In genomic region chr10:94230172-94230981, GRCm38 (mm10) we compare ENCODE assay signal across 8 mouse cellular contexts. TPM values are rescaled to one million over a fixed set of nuclear protein-coding genes. Genes with fewer than 3 reads are reported as not detected.
DNase-seq lines count a peak whose midpoint lies in the region; ATAC-seq lines count a peak whose summit lies in the region.

No protein-coding gene starts in this region.

- no peak overlapping the region for H3K9ac ChIP-seq in forebrain, embryonic 15.5 days (replicated peaks)
- no peak overlapping the region for H3K9ac ChIP-seq in kidney, embryonic 14.5 days (ENCODE audit: low read depth, low read length)

- ATAC-seq in forebrain, embryonic 15.5 days (replicated peaks), result peak; percentile 81
- no peak for ATAC-seq in megakaryocyte-erythroid progenitor cell, adult 5-6 weeks (replicated peaks; ENCODE audit: low FRiP score, low TSS enrichment, poor library complexity, severe bottlenecking)
- ATAC-seq in kidney, embryonic 14.5 days (ENCODE audit: low FRiP score, low TSS enrichment), result no peak

- peak overlapping the region; percentile 39 for H3K4me2 ChIP-seq in forebrain, embryonic 15.5 days (replicated peaks)
- H3K4me2 ChIP-seq in kidney, embryonic 14.5 days (replicated peaks; ENCODE audit: low read depth, low read length), result no peak overlapping the region

- H3K27ac ChIP-seq in forebrain, embryonic 15.5 days (replicated peaks), result peak overlapping the region; percentile 59
- no peak overlapping the region for H3K27ac ChIP-seq in kidney, embryonic 14.5 days (ENCODE audit: low read depth, low read length)

- peaks cover 13% of the 10 kb centered on the region for H3K4me1 ChIP-seq in forebrain, embryonic 15.5 days
- H3K4me1 ChIP-seq in kidney, embryonic 14.5 days (ENCODE audit: control insufficient read depth, insufficient read depth, low read length), result no peaks in the 10 kb centered on the region

- H3K27me3 ChIP-seq in forebrain, embryonic 15.5 days, result no peaks in the 10 kb centered on the region
- H3K27me3 ChIP-seq in kidney, embryonic 14.5 days (ENCODE audit: control insufficient read depth, insufficient read depth, low read length), result no peaks in the 10 kb centered on the region; the same call in 1 of the 2 replicates

- DNase-seq in cerebellum, adult 8-10 months, result peak; percentile 22
- peak; percentile 27 to 54 for DNase-seq in left cerebral cortex, adult 18-20 months (ENCODE audit: low spot score in 2 of 2)
- peak; percentile 76 for DNase-seq in retina, embryonic 14.5 days (ENCODE audit: low spot score)
- no peak for DNase-seq in heart, adult 11 months
- DNase-seq in urinary bladder, postnatal 10 days (ENCODE audit: low spot score), result no peak

- H3K36me3 ChIP-seq in forebrain, embryonic 15.5 days, result no peaks in the 10 kb centered on the region
- H3K36me3 ChIP-seq in kidney, embryonic 14.5 days (ENCODE audit: control insufficient read depth, insufficient read depth, low read length), result no peaks in the 10 kb centered on the region

- 18% methylated on average over 19 of the region's 19 CpGs for WGBS in forebrain, embryonic 15.5 days
- 49% methylated on average over 19 of the region's 19 CpGs for WGBS in kidney, embryonic 14.5 days

- no peaks in the 10 kb centered on the region for H3K9me3 ChIP-seq in forebrain, embryonic 15.5 days
- H3K9me3 ChIP-seq in kidney, embryonic 14.5 days (ENCODE audit: control insufficient read depth, low read length), result no peaks in the 10 kb centered on the region

- no peak overlapping the region for H3K4me3 ChIP-seq in forebrain, embryonic 15.5 days
- H3K4me3 ChIP-seq in kidney, embryonic 14.5 days (ENCODE audit: low read length), result no peak overlapping the region

RNA-seq across cellular contexts. Expression of gene Ndufa12, which starts 31.9 kb away (rescaled TPM):
- polyA plus RNA-seq in forebrain, embryonic 15.5 days (2015; fragmentation: Nextera tagmentation; extraction: Ambion mirVana), result 292 and 335 TPM in 2 replicates
- total RNA-seq in left cerebral cortex, adult 18-20 months (2021), result 100 to 1,000 TPM; 249 to 266 TPM
- 213 and 250 TPM in 2 replicates for total RNA-seq in megakaryocyte-erythroid progenitor cell, adult 5-6 weeks (2014; fragmentation: Nextera tagmentation)
- 394 and 524 TPM in 2 replicates for total RNA-seq in megakaryocyte-erythroid progenitor cell, adult 5-6 weeks (2017)
- 526 and 667 TPM in 2 replicates for polyA plus RNA-seq in kidney, embryonic 14.5 days (2014; fragmentation: Nextera tagmentation; extraction: Ambion mirVana)

Comparison
In these comparisons a context has a peak if more than half of its experiments do, and no peak if none do; other contexts are left out.
1. DNase-seq: peak in cerebellum, adult 8-10 months (single experiment), left cerebral cortex, adult 18-20 months (2 of 2) and retina, embryonic 14.5 days (single experiment); none in heart, adult 11 months (single experiment) and urinary bladder, postnatal 10 days (single experiment).